Mouse (Mus musculus): ENCODE data around the gene Fopnl.

Gene Fopnl

GRCm38 (mm10) chr16:14307373-14307772 is 9.8 kb downstream of the Fopnl start:
- no peak for DNase-seq (ENCODE audit: low read depth, low spot score)

DNA sequence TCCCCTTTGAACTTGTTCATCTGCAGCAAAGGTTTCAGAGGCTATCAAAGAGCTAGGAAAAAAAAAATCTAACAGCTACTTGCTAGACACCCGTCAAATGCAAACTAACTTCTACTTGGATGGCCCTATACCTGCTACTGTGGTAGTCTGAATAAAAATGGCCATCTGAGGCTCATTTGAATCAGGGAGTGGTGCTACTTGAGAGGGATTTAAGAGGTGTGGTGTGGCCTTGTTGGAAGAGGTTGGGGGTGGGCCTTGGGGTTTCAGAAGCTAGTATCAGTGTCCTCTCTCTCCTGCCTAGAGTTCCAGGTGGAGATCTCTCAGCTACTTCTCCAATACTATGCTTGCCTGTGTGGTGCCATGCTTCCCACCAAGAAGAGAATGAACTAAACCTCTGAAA is 10.8 kb downstream of the Fopnl start:
- no peak for DNase-seq (ENCODE audit: low read depth, low spot score)

DNA sequence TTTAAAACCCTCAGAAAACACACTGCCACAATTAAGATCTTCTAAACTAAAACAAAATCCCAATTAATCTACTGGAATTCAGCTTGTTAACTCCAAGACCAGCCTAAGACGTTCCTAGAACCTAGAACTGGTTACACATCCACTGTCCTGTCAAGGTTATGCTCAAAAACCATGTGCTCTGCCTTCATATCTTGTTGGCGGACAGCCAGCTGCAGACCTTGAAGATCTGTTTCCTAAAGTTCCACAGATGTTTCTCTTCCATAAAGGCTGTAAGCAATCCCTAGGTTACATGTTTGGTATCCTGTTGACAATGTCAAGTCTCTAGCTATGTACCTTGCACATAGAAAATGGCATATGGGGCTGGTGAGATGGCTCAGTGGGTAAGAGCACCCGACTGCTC is 12.4 kb downstream of the Fopnl start:
- DNase-seq (ENCODE audit: low read depth, low spot score) = no peak

- DNase-seq (ENCODE audit: low read depth, low spot score) = no peak
These were observed 13.5 kb downstream of the Fopnl start for GRCm38 (mm10) chr16:14303676-14304075.

- no peak for DNase-seq (ENCODE audit: low read depth, low spot score)
These were observed 14.1 kb downstream of the Fopnl start for GRCm38 (mm10) chr16:14303148-14303547.

GRCm38 (mm10) chr16:14298461-14298860 is 18.7 kb downstream of the Fopnl start:
- DNase-seq (ENCODE audit: low read depth, low spot score) = no peak

DNA sequence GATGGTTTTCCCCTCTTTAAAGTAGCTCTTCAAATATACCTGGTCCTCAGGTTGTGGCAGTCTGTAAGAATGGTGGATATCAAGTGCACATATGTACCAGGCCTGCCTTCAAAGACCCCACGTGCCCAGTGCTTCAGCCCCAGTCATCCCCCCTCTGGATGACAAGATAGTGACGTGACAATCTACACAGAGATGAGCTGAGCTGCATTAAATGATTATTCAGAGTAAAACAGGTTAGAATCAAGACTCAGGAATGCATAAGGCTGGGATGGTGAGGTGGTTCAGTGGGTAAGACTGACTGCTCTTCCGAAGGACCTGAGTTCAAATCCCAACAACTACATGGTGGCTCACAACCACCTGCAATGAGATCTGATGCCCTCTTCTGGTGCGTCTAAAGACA is 19.5 kb downstream of the Fopnl start:
- DNase-seq (ENCODE audit: low read depth, low spot score) = no peak

DNA sequence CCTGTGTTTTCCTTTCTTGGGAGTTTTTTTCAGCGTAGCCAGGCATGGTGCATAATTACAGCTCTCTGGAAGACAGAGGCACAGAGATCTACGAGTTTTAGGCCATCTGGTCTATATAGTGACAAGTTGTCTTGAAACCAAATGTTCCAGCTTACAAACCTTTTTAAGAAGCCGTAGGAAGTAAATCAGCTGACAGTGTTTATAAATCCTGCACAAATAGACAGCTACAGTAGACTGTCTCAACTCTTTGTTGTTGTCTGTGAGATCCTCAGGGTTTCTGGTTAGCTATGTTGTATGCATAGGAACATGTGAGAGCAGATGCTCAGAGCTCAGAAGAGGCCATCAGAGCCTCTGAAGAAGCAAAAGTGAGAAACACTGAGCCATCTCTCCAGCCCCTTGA is 20.1 kb downstream of the Fopnl start:
- DNase-seq (ENCODE audit: low read depth, low spot score) = no peak

DNA sequence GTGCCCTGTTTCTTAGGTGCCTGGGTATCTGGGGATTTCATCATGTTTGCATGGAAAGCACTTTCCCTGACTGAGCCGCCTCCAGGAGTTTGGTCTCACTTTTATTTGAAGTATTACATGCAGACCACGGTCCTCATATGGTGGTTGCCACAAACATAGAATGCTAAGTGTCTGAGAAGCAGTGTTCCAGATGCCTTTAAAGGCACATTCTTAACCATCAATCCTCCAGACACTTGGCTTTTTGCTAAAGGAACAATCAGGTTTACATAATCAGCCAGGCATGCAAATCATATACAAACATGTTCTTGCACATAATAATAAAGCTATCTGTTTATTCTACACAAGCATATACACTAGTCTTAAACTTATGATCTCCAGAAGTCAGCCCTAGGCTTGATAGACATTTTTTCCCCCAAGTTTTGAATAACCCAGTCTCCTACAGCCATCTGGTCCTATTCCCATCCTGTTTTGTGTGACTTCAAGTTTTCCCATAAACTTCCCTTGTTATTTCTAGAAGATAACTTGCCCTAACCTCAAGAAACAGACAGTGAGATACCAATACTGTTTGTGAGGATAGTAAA is 20.6 kb downstream of the Fopnl start:
- no peak for DNase-seq (ENCODE audit: low read depth, low spot score)

DNA sequence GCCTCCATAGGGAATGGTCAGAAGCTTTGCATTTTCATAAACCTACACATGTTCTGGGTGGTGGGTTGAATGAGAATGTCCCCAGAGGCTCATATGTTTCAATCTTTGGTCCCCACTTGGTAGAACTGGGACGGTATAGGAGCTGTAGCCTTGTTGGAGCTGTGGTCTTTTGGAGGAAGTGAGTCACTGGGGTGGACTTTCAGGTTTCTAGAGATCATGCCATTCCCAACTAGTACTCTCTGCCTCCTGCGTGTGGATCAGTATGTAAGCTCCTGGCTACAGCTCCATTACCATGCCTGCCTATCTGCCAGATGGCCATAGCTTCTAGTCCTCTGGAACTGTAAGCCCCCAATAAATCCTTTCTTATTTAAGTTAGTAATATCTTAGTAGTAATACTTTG is 21.9 kb downstream of the Fopnl start:
- DNase-seq (ENCODE audit: low read depth, low spot score) = no peak

GRCm38 (mm10) chr16:14292205-14293199 is 24.7 kb downstream of the Fopnl start:
- no peak for DNase-seq (ENCODE audit: low read depth, low spot score)

DNA sequence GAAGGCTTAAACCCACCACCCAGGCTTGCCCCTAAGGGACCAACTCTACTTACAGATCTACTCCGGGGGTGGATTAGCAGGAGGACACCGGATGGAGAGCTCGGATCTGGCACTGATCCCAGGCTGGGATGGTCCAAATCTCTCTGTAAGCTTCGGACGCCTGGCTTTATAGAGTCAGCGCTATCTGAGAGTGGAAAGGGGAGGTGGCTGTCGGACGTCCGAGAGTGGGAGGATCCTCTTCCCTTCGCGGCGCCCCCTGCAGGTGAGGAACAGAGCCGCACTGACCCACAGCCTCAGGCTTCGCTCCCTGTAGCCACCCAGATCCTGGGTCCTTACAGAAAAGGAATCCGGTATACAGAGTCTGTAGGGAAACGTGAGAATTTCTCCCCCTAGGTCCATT is 26.0 kb downstream of the Fopnl start, which contains the start of gene Myh11:
TSS of gene Myh11 (minus strand) at position 150 of the 400 bp plus-strand sequence.
- peak; percentile 79 for DNase-seq (ENCODE audit: low read depth, low spot score)

DNA sequence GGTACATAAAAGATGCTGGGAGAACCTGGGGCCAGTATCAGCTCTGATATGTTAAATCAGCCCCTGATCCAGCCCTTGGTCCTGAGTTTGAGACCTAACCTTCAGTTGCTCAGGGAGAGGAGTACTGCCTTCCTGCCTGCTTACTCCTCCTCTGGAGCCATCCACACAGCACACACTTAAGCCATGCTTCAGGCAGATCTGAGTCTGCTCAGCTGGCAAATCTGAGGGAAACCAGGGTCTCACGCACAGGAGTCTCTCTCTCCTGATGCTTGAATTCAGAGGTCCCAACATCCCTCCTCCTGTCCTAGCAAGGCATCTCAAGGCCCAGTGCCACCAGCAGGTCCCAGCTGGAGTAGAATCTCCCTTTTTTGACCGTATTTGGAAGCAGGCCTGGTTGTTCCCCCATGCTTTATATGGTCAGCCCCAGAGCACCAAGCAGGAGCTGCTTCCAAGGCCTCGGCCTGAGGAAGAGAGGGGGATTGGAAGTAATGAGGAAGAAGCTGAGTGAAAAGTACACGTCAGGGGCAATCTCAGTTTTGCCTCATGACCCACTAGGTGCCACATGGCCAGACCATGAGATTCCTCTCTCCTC is 44.7 kb downstream of the Fopnl start:
- DNase-seq (ENCODE audit: low read depth, low spot score) = no peak

GRCm38 (mm10) chr16:14265203-14265920 is 51.8 kb downstream of the Fopnl start:
- no peak for DNase-seq (ENCODE audit: low read depth, low spot score)

GRCm38 (mm10) chr16:14264504-14264903 is 52.7 kb downstream of the Fopnl start:
- DNase-seq (ENCODE audit: low read depth, low spot score) = no peak

- no peak for DNase-seq (ENCODE audit: low read depth, low spot score)
These were observed 54.0 kb downstream of the Fopnl start for GRCm38 (mm10) chr16:14263241-14263640.

DNA sequence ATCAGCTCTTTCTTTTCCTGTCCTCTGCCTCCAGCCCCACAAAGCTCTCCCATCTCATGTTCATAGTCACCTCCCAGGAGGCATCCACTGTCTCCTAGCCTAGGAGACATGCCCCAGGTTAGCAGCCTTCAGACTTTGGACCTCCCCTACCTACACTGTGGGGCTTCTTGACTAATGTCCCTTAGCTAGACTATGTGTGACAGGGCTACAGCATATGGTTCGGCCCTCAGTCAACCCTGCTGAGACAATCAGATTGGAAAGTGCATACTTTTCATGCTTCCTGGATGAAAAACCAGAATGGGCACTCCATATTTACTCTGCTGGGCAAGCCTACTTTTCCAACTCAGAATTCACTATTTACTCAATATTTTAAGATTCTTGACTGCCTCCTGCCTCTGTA is 54.8 kb downstream of the Fopnl start:
- DNase-seq (ENCODE audit: low read depth, low spot score) = no peak

DNA sequence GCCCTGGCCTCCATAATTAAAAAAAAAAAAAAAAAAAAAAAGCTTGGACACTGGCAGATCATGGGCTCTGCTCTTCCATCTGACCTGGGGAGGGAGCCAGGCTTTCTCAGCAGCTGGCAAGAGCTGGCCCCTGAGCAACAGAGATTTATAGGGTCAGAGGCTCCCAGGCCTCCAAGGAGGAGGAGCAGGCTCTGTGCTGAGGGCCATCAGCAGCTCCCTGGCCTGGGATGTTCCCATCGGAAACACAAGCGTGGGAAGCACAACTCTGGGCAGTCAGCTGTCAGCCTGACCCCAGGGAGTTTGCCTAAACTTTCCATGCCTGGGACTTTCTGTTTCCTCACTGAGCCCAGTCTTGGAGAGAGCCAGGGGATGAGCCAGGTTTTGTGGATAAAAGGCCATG is 58.3 kb downstream of the Fopnl start:
- DNase-seq (ENCODE audit: low read depth, low spot score) = no peak

GRCm38 (mm10) chr16:14253586-14253985 is 63.6 kb downstream of the Fopnl start:
- no peak for DNase-seq (ENCODE audit: low read depth, low spot score)

- no peak for DNase-seq (ENCODE audit: low read depth, low spot score)
These were observed 64.3 kb downstream of the Fopnl start for GRCm38 (mm10) chr16:14252877-14253276.

- DNase-seq (ENCODE audit: low read depth, low spot score) = no peak
These were observed 67.3 kb downstream of the Fopnl start for GRCm38 (mm10) chr16:14249913-14250312.
